In the genomic region with DNA sequence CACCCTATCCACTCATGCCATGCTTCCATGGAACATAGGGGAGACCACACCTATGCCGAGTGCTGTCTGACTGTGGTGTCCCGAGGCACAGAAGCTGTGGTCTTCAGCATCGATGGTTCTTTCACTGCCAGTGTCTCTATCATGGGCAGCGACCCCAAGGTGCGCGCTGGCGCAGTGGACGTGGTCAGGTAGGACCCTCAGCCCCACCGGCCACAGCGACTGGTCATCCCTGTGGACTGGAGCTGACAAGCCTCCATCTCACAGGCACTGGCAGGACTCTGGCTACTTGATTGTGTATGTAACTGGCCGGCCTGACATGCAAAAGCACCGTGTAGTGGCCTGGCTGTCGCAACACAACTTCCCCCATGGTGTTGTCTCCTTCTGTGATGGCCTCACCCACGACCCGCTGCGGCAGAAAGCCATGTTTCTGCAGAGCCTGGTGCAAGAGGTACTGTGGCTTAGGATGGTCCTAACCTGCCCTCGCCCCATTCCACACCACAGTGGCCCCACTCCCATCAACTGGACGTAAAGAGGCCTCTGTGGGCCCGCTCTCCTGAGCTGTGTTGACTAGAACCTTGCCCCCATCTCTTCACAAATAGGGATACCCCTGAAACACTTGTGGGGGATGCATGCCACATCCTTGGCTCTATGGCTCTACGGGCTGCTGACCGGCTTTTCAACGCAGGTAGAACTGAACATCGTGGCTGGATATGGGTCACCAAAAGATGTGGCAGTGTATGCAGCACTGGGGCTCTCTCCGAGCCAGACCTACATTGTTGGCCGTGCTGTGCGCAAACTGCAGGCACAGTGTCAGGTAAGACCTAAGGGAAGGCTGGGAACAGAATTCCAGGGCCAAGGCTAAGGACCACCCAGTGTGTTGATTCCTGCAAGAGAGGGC, we compare ENCODE assay signal across 16 mouse cellular contexts. TPM values are rescaled to one million over a fixed set of nuclear protein-coding genes. Genes with fewer than 3 reads are reported as not detected.
DNase-seq lines count a peak whose midpoint lies in the region; ATAC-seq lines count a peak whose summit lies in the region.
"Had no signal": no experiment of that assay in that cellular context is flagged by ENCODE, and none has a peak within 500 bp of the region (broad histone marks: within the 10 kb centered on the region; RNA-seq: fewer than 3 reads in every experiment).

No protein-coding gene starts in this region.

- 93% methylated on average over 26 of the region's 26 CpGs for WGBS in embryonic facial prominence, embryonic 13.5 days
- 96% methylated on average over 26 of the region's 26 CpGs for WGBS in embryonic facial prominence, embryonic 10.5 days
- WGBS in liver, embryonic 15.5 days (ENCODE audit: insufficient replicate concordance) = 85% methylated on average over 26 of the region's 26 CpGs

- DNase-seq in embryonic facial prominence, embryonic 10.5 days (ENCODE audit: low spot score) = no peak
- DNase-seq in liver = no peak
- no peak for DNase-seq in natural killer cell, adult 2 months (ENCODE audit: low spot score in 2 of 2)
- DNase-seq in urinary bladder, adult 2 months (ENCODE audit: low spot score) = no peak

- ATAC-seq in embryonic facial prominence, embryonic 13.5 days (ENCODE audit: insufficient number of reproducible peaks, insufficient read depth, low FRiP score, low TSS enrichment, low read depth) = no peak
- ATAC-seq in liver, embryonic 15.5 days (ENCODE audit: insufficient read depth) = no peak
- ATAC-seq in monocyte, adult 5-6 weeks (replicated peaks; ENCODE audit: insufficient number of reproducible peaks, low FRiP score, low TSS enrichment, poor library complexity, severe bottlenecking) = peak; percentile 37; the same call in 1 of the 2 replicates
- ATAC-seq: activated CD4-positive, CD25-positive, alpha-beta regulatory T cell, adult 4 months had no signal

- H3K9ac ChIP-seq in embryonic facial prominence, embryonic 13.5 days = peak overlapping the region; percentile 46; the same call in 1 of the 2 replicates
- H3K9ac ChIP-seq in liver, embryonic 15.5 days = no peak overlapping the region
- H3K9ac ChIP-seq: hindbrain, embryonic 15.5 days; limb, embryonic 12.5 days; lung, embryonic 15.5 days; midbrain, embryonic 13.5 days had no signal

- H3K4me2 ChIP-seq in embryonic facial prominence, embryonic 13.5 days = no peak overlapping the region
- H3K4me2 ChIP-seq in liver, embryonic 15.5 days = no peak overlapping the region
- H3K4me2 ChIP-seq: hindbrain, embryonic 15.5 days; lung, embryonic 15.5 days; midbrain, embryonic 13.5 days had no signal

- H3K4me3 ChIP-seq in embryonic facial prominence, embryonic 13.5 days = no peak overlapping the region
- H3K4me3 ChIP-seq in embryonic facial prominence, embryonic 10.5 days = no peak overlapping the region
- H3K4me3 ChIP-seq in liver, embryonic 15.5 days (replicated peaks) = no peak overlapping the region
- H3K4me3 ChIP-seq in brown adipose tissue, adult 24 weeks (ENCODE audit: insufficient read depth, low read depth, low read length) = no peak overlapping the region
- H3K4me3 ChIP-seq: hindbrain, embryonic 15.5 days; limb, embryonic 12.5 days; lung, embryonic 15.5 days; midbrain, embryonic 13.5 days had no signal

- no peak overlapping the region for H3K27ac ChIP-seq in embryonic facial prominence, embryonic 13.5 days
- H3K27ac ChIP-seq in embryonic facial prominence, embryonic 10.5 days (replicated peaks) = no peak overlapping the region
- H3K27ac ChIP-seq in liver, embryonic 15.5 days (replicated peaks) = peak overlapping the region; percentile 66; the same call in 1 of the 2 replicates
- peak overlapping the region; percentile 74; the same call in 1 of the 2 replicates for H3K27ac ChIP-seq in brown adipose tissue, adult 24 weeks (replicated peaks; ENCODE audit: low read depth, low read length)
- H3K27ac ChIP-seq: hindbrain, embryonic 15.5 days; midbrain, embryonic 13.5 days had no signal

- no peaks in the 10 kb centered on the region for H3K4me1 ChIP-seq in embryonic facial prominence, embryonic 13.5 days
- peaks cover 20% of the 10 kb centered on the region for H3K4me1 ChIP-seq in embryonic facial prominence, embryonic 10.5 days
- peaks cover 31% of the 10 kb centered on the region for H3K4me1 ChIP-seq in liver, embryonic 15.5 days (replicated peaks)
- peaks cover 12% of the 10 kb centered on the region for H3K4me1 ChIP-seq in brown adipose tissue, adult 24 weeks (ENCODE audit: control insufficient read depth, insufficient read depth, insufficient read length, low read length)
- H3K4me1 ChIP-seq: hindbrain, embryonic 15.5 days; midbrain, embryonic 13.5 days had no signal

- H3K27me3 ChIP-seq in embryonic facial prominence, embryonic 13.5 days = no peaks in the 10 kb centered on the region
- no peaks in the 10 kb centered on the region for H3K27me3 ChIP-seq in embryonic facial prominence, embryonic 10.5 days (replicated peaks; ENCODE audit: low read depth, poor library complexity, severe bottlenecking)
- no peaks in the 10 kb centered on the region for H3K27me3 ChIP-seq in liver, embryonic 15.5 days
- H3K27me3 ChIP-seq: hindbrain, embryonic 15.5 days; limb, embryonic 12.5 days; lung, embryonic 15.5 days; midbrain, embryonic 13.5 days had no signal

- H3K9me3 ChIP-seq in embryonic facial prominence, embryonic 13.5 days = no peaks in the 10 kb centered on the region
- no peaks in the 10 kb centered on the region for H3K9me3 ChIP-seq in embryonic facial prominence, embryonic 10.5 days
- no peaks in the 10 kb centered on the region for H3K9me3 ChIP-seq in liver, embryonic 15.5 days (replicated peaks)
- H3K9me3 ChIP-seq: hindbrain, embryonic 15.5 days; limb, embryonic 12.5 days; lung, embryonic 15.5 days; midbrain, embryonic 13.5 days had no signal

- peaks cover 59% of the 10 kb centered on the region for H3K36me3 ChIP-seq in embryonic facial prominence, embryonic 13.5 days
- H3K36me3 ChIP-seq in embryonic facial prominence, embryonic 10.5 days (replicated peaks) = peaks cover 65% of the 10 kb centered on the region
- H3K36me3 ChIP-seq in liver, embryonic 15.5 days (replicated peaks) = peaks cover 54% of the 10 kb centered on the region

RNA-seq across cellular contexts. Expression of a gene that starts 12.5 kb away (rescaled TPM):
- 6.4 and 8.3 TPM in 2 replicates for polyA plus RNA-seq in embryonic facial prominence, embryonic 13.5 days (2015; fragmentation: Nextera tagmentation; extraction: Ambion mirVana)
- 9.9 and 11.0 TPM in 2 replicates for polyA plus RNA-seq in embryonic facial prominence, embryonic 10.5 days (2016; fragmentation: Nextera tagmentation; extraction: Ambion mirVana)
- polyA plus RNA-seq in liver, embryonic 15.5 days (2015; fragmentation: Nextera tagmentation; extraction: Ambion mirVana) = 6.0 and 7.9 TPM in 2 replicates
- 14.8 and 17.2 TPM in 2 replicates for polyA plus RNA-seq in brown adipose tissue, adult 24 weeks (2012; ENCODE audit: insufficient read depth, insufficient read length, missing spikeins)
- total RNA-seq in monocyte, adult 5-6 weeks (2017) = 127 to 142 TPM (median 137 TPM) in 3 replicates
- polyA plus RNA-seq in urinary bladder, adult 2 months (2012; rRNA removed) = 44.1 and 45.2 TPM in 2 replicates

RNA-seq across cellular contexts. Expression of a gene that starts 13.3 kb away (rescaled TPM):
- 97.6 and 107 TPM in 2 replicates for polyA plus RNA-seq in embryonic facial prominence, embryonic 13.5 days (2015; fragmentation: Nextera tagmentation; extraction: Ambion mirVana)
- 70.9 and 71.1 TPM in 2 replicates for polyA plus RNA-seq in embryonic facial prominence, embryonic 10.5 days (2016; fragmentation: Nextera tagmentation; extraction: Ambion mirVana)
- 35.8 and 38.3 TPM in 2 replicates for polyA plus RNA-seq in liver, embryonic 15.5 days (2015; fragmentation: Nextera tagmentation; extraction: Ambion mirVana)
- 62.7 and 65.2 TPM in 2 replicates for polyA plus RNA-seq in brown adipose tissue, adult 24 weeks (2012; ENCODE audit: insufficient read depth, insufficient read length, missing spikeins)
- 94.2 to 132 TPM (median 124 TPM) in 3 replicates for total RNA-seq in monocyte, adult 5-6 weeks (2017)
- polyA plus RNA-seq in urinary bladder, adult 2 months (2012; rRNA removed) = 154 and 160 TPM in 2 replicates

RNA-seq across cellular contexts. Expression of a gene that starts 15.3 kb away (rescaled TPM):
- 55.6 and 62.3 TPM in 2 replicates for polyA plus RNA-seq in embryonic facial prominence, embryonic 13.5 days (2015; fragmentation: Nextera tagmentation; extraction: Ambion mirVana)
- polyA plus RNA-seq in embryonic facial prominence, embryonic 10.5 days (2016; fragmentation: Nextera tagmentation; extraction: Ambion mirVana) = 77.2 and 80.2 TPM in 2 replicates
- polyA plus RNA-seq in liver, embryonic 15.5 days (2015; fragmentation: Nextera tagmentation; extraction: Ambion mirVana) = 115 and 127 TPM in 2 replicates
- polyA plus RNA-seq in brown adipose tissue, adult 24 weeks (2012; ENCODE audit: insufficient read depth, insufficient read length, missing spikeins) = 78.5 and 101 TPM in 2 replicates
- total RNA-seq in monocyte, adult 5-6 weeks (2017) = 77.3 to 120 TPM (median 92.6 TPM) in 3 replicates
- 74.4 and 89.6 TPM in 2 replicates for polyA plus RNA-seq in urinary bladder, adult 2 months (2012; rRNA removed)

RNA-seq across cellular contexts. Expression of a gene that starts 27.3 kb away (rescaled TPM):
- polyA plus RNA-seq in embryonic facial prominence, embryonic 13.5 days (2015; fragmentation: Nextera tagmentation; extraction: Ambion mirVana) = not detected in 2 replicates
- polyA plus RNA-seq in embryonic facial prominence, embryonic 10.5 days (2016; fragmentation: Nextera tagmentation; extraction: Ambion mirVana) = not detected in 2 replicates
- polyA plus RNA-seq in liver, embryonic 15.5 days (2015; fragmentation: Nextera tagmentation; extraction: Ambion mirVana) = not detected in 2 replicates
- polyA plus RNA-seq in brown adipose tissue, adult 24 weeks (2012; ENCODE audit: insufficient read depth, insufficient read length, missing spikeins) = not detected in 2 replicates
- total RNA-seq in monocyte, adult 5-6 weeks (2017) = 0.29 to 0.43 TPM in 2 of 3 replicates, not detected in the other
- polyA plus RNA-seq in urinary bladder, adult 2 months (2012; rRNA removed) = 0.04 and 0.10 TPM in 2 replicates
- polyA plus RNA-seq: activated CD4-positive, CD25-positive, alpha-beta regulatory T cell, adult 4 months; limb, embryonic 12.5 days; lung, embryonic 15.5 days; neural tube, embryonic 11.5 days had no signal

RNA-seq across cellular contexts. Expression of a gene that starts 30.9 kb away (rescaled TPM):
- polyA plus RNA-seq in embryonic facial prominence, embryonic 13.5 days (2015; fragmentation: Nextera tagmentation; extraction: Ambion mirVana) = not detected in 2 replicates
- not detected in 2 replicates for polyA plus RNA-seq in embryonic facial prominence, embryonic 10.5 days (2016; fragmentation: Nextera tagmentation; extraction: Ambion mirVana)
- polyA plus RNA-seq in liver, embryonic 15.5 days (2015; fragmentation: Nextera tagmentation; extraction: Ambion mirVana) = 0.29 and 0.38 TPM in 2 replicates
- polyA plus RNA-seq in brown adipose tissue, adult 24 weeks (2012; ENCODE audit: insufficient read depth, insufficient read length, missing spikeins) = not detected in 2 replicates
- not detected in 3 replicates for total RNA-seq in monocyte, adult 5-6 weeks (2017)
- not detected in 2 replicates for polyA plus RNA-seq in urinary bladder, adult 2 months (2012; rRNA removed)
- polyA plus RNA-seq: activated CD4-positive, CD25-positive, alpha-beta regulatory T cell, adult 4 months; gonadal fat pad, adult 2 months; heart, postnatal 0 days; hindbrain, embryonic 15.5 days; limb, embryonic 12.5 days; lung, embryonic 15.5 days; midbrain, embryonic 13.5 days; neural tube, embryonic 11.5 days had no signal

Comparison
In these comparisons a context has a peak if more than half of its experiments do, and no peak if none do; other contexts are left out.
1. H3K27ac ChIP-seq: peak in liver, embryonic 15.5 days (single experiment) and brown adipose tissue, adult 24 weeks (single experiment); none in embryonic facial prominence, embryonic 13.5 days (single experiment) and embryonic facial prominence, embryonic 10.5 days (single experiment).